Mouse (Mus musculus) lung, postnatal 0 days (tissue): ENCODE data around the gene Gm2237. TPM values are rescaled to one million over a fixed set of nuclear protein-coding genes. Genes with fewer than 3 reads are reported as not detected.
"Not testable (repeated sequence)": the region's sequence is repeated elsewhere in the genome, so short reads cannot be mapped to it uniquely, and the experiment has no call there.

Experiments
- ATAC-seq: fragments of 200-750 bp; cut with Nextera tagmentation; 2 replicates; pipeline ENCODE4 v1.8.0; 2017; ENCODE audit warnings: moderate library complexity
- DNase-seq: peaks from one replicate; pipeline ENCODE4 v3.0.0-alpha.2; 2016; ENCODE audit warnings: low spot score
- H3K27ac ChIP-seq: fragments of 300-500 bp; sonication (generic); 2 replicates; pipeline ENCODE4 v1.5.1; 2014; ENCODE audit warnings: antibody characterized with exemption, mild to moderate bottlenecking, low read length, mixed read lengths
- H3K27me3 ChIP-seq: fragments of 300-500 bp; sonication (generic); replicated peaks from 2 replicates; pipeline ENCODE4 v1.6.1; 2014; ENCODE audit warnings: low read length, mixed read lengths; ENCODE audit not compliant: insufficient read depth
- H3K36me3 ChIP-seq: fragments of 300-500 bp; sonication (generic); 2 replicates; pipeline ENCODE4 v1.6.1; 2014; ENCODE audit warnings: low read length, mixed read lengths; ENCODE audit not compliant: insufficient read depth
- H3K4me1 ChIP-seq: fragments of 300-500 bp; sonication (generic); 2 replicates; pipeline ENCODE4 v1.6.1; 2014; ENCODE audit warnings: antibody characterized with exemption, low read depth, low read length, mixed read lengths; ENCODE audit not compliant: insufficient read depth
- H3K4me2 ChIP-seq: fragments of 300-500 bp; sonication (generic); replicated peaks from 2 replicates; pipeline ENCODE4 v1.6.1; 2014; ENCODE audit warnings: low read depth, mild to moderate bottlenecking, low read length, moderate library complexity, mixed read lengths
- H3K4me3 ChIP-seq: fragments of 300-500 bp; sonication (generic); 2 replicates; pipeline ENCODE4 v1.5.1; 2014; ENCODE audit warnings: low read depth, low read length
- H3K9ac ChIP-seq: fragments of 300-500 bp; sonication (generic); replicated peaks from 2 replicates; pipeline ENCODE4 v1.6.1; 2014; ENCODE audit warnings: low read depth, mild to moderate bottlenecking
- H3K9me3 ChIP-seq: fragments of 300-500 bp; sonication (generic); 2 replicates; pipeline ENCODE4 v1.6.1; 2016; ENCODE audit warnings: low read length, mixed read lengths
- WGBS: fragments of 180-500 bp; shearing (Covaris S2); extraction: QIAGEN DNeasy Blood & Tissue Kit; methylation state at CpG from one replicate; pipeline ENCODE4 v1.1.7; 2014; 5-methylcytosine and 5-hydroxymethylcytosine counted together
- polyA plus RNA-seq: library from polyadenylated mRNA; unstranded; fragments of >200 nt; fragmentation: Nextera tagmentation; extraction: Ambion mirVana; gene quantifications from 2 replicates; pipeline ENCODE4 v1.2.1, GENCODE M21; 2015

Gene Gm2237
- 0.68 and 0.76 TPM in 2 replicates for polyA plus RNA-seq

- H3K4me2 ChIP-seq, result peak within 1 kb of the TSS; percentile 50
- WGBS, result 0% methylated on average over 4 of the region's 62 CpGs
- peak within 1 kb of the TSS; percentile 26 for H3K4me3 ChIP-seq
- H3K9ac ChIP-seq, H3K9me3 ChIP-seq, H3K4me1 ChIP-seq, H3K36me3 ChIP-seq, ATAC-seq, H3K27me3 ChIP-seq, H3K27ac ChIP-seq: not testable (repeated sequence)
- peak; percentile 13 for DNase-seq
Observed at GRCm38 (mm10) chr14:19584804-19585667, at the start of gene Gm2237. Gene Gm2237 (minus strand): TSS chr14:19585135.

- WGBS, result 75% methylated on average over 1 of the region's 2 CpGs
- H3K27me3 ChIP-seq, DNase-seq, ATAC-seq, H3K36me3 ChIP-seq, H3K4me3 ChIP-seq, H3K9ac ChIP-seq, H3K9me3 ChIP-seq, H3K4me2 ChIP-seq, H3K4me1 ChIP-seq, H3K27ac ChIP-seq: not testable (repeated sequence)
Observed at GRCm38 (mm10) chr14:19602481-19602880, 17.5 kb upstream of the Gm2237 start, which contains the start of gene Gm5458. Gene Gm5458 (minus strand): TSS chr14:19602581.

DNA sequence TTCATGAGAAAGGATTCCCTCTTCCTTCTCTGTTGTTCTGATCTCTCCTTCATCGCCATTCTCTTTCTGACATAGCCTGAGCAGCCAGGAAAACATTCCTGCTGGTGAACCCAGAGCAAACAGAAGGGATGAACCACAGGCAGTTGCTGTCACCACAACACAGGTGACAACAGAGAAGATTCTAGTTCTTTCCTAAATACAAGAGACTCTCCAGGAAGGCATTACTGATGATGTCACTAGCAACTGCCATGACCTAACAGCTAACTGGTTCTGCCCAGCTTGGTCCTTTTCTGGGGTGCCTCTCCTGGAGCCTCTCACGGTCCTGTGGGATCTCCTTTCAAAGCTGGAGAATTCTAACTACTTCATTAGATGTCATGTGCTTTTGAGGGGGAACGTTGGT, 35.1 kb downstream of the Gm2237 start, which contains the start of gene Gm2244:
Gene Gm2244 (minus strand): TSS at position 101 of the 400 bp plus-strand sequence.
- H3K36me3 ChIP-seq, H3K27ac ChIP-seq, H3K4me3 ChIP-seq, ATAC-seq, H3K4me2 ChIP-seq, H3K9ac ChIP-seq, H3K4me1 ChIP-seq, H3K27me3 ChIP-seq, DNase-seq, H3K9me3 ChIP-seq: not testable (repeated sequence)
- WGBS, result 100% methylated on average over 1 of the region's 3 CpGs

Other genes starting within 250 kb of the Gm2237 start
- gene Gm21738, start 166.2 kb downstream of the Gm2237 start, polyA plus RNA-seq, result 2.7 and 3.0 TPM in 2 replicates
- not detected in 2 replicates for gene Gm2244, start 35.2 kb downstream of the Gm2237 start, polyA plus RNA-seq
- gene Gm5458, start 17.4 kb upstream of the Gm2237 start, polyA plus RNA-seq, result not detected in 2 replicates
- 39.0 and 40.4 TPM in 2 replicates for gene Nid2, start 166.1 kb upstream of the Gm2237 start, polyA plus RNA-seq
- 137 and 138 TPM in 2 replicates for gene Rtraf, start 238.7 kb upstream of the Gm2237 start, polyA plus RNA-seq